Mouse (Mus musculus) kidney, embryonic 16.5 days (tissue): Measurements from ENCODE around the gene Tnfrsf11a. TPM values are rescaled to one million over a fixed set of nuclear protein-coding genes. Genes with fewer than 3 reads are reported as not detected.

Source experiments
- ATAC-seq: fragments of 200-750 bp; cut with Nextera tagmentation; 2 replicates; pipeline ENCODE4 v1.8.0; 2017; ENCODE audit warnings: moderate TSS enrichment; ENCODE audit not compliant: low FRiP score, low TSS enrichment
- H3K27ac ChIP-seq: fragments of 300-500 bp; sonication (generic); 2 replicates; pipeline ENCODE4 v1.5.1; 2014; ENCODE audit warnings: low read length
- H3K27me3 ChIP-seq: fragments of 300-500 bp; sonication (generic); 2 replicates; pipeline ENCODE4 v1.6.1; 2014; ENCODE audit warnings: low read length, control low read depth, mixed read lengths; ENCODE audit not compliant: insufficient read depth
- H3K36me3 ChIP-seq: fragments of 300-500 bp; sonication (generic); 2 replicates; pipeline ENCODE4 v1.6.1; 2014; ENCODE audit warnings: low read length, control low read depth, mixed read lengths; ENCODE audit not compliant: insufficient read depth
- H3K4me1 ChIP-seq: fragments of 300-500 bp; sonication (generic); 2 replicates; pipeline ENCODE4 v1.6.1; 2014; ENCODE audit warnings: low read length, control low read depth, mixed read lengths; ENCODE audit not compliant: insufficient read depth
- H3K4me2 ChIP-seq: fragments of 300-500 bp; sonication (generic); replicated peaks from 2 replicates; pipeline ENCODE4 v1.6.1; 2014; ENCODE audit warnings: low read depth, low read length
- H3K4me3 ChIP-seq: fragments of 300-500 bp; sonication (generic); 2 replicates; pipeline ENCODE4 v1.5.1; 2014; ENCODE audit warnings: mild to moderate bottlenecking, low read length
- H3K9ac ChIP-seq: fragments of 300-500 bp; sonication (generic); replicated peaks from 2 replicates; pipeline ENCODE4 v1.6.1; 2014; ENCODE audit warnings: low read length
- H3K9me3 ChIP-seq: fragments of 300-500 bp; sonication (generic); 2 replicates; pipeline ENCODE4 v1.6.1; 2016; ENCODE audit warnings: low read length, control low read depth
- WGBS: fragments of 180-500 bp; shearing (Covaris S2); extraction: QIAGEN DNeasy Blood & Tissue Kit; methylation state at CpG from one replicate; pipeline ENCODE4 v1.1.7; 2014; 5-methylcytosine and 5-hydroxymethylcytosine counted together
- polyA plus RNA-seq: library from polyadenylated mRNA; unstranded; fragments of >200 nt; fragmentation: Nextera tagmentation; extraction: Ambion mirVana; gene quantifications from 2 replicates; pipeline ENCODE4 v1.2.1, GENCODE M21; 2015

Gene Tnfrsf11a
- polyA plus RNA-seq, 1 experiment from 2014 or later: 1.3 TPM

DNA sequence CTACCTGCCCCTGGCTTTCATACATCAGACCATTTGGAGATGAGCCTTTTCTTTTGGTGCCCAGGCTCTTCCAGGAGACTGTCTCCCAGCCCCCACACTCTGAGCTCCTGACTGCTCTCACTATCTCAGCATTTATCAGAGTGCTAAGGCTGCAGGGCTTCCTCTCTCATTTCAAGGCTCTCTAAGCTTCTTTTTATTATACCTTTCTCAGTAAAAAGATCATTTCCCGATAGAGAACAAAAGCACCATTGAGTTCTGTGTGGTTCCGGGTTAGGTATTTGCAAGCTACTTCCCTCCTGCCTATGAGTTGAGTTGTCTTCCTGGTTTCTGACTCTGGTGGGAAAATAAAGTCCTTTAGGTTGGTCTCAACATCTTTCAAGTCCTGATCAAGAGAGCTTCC, 103.0 kb downstream of the Tnfrsf11a start:
- H3K36me3 ChIP-seq: no peaks in the 10 kb centered on the region
- no peaks in the 10 kb centered on the region for H3K27me3 ChIP-seq
- 66% methylated on average over 2 of the region's 2 CpGs for WGBS
- no peaks in the 10 kb centered on the region for H3K4me1 ChIP-seq
- no peak overlapping the region for H3K4me3 ChIP-seq
- no peak overlapping the region for H3K9ac ChIP-seq
- peak overlapping the region; percentile 27; the same call in 1 of the 2 replicates for H3K27ac ChIP-seq
- no peaks in the 10 kb centered on the region for H3K9me3 ChIP-seq
- no peak overlapping the region for H3K4me2 ChIP-seq
- no peak for ATAC-seq

DNA sequence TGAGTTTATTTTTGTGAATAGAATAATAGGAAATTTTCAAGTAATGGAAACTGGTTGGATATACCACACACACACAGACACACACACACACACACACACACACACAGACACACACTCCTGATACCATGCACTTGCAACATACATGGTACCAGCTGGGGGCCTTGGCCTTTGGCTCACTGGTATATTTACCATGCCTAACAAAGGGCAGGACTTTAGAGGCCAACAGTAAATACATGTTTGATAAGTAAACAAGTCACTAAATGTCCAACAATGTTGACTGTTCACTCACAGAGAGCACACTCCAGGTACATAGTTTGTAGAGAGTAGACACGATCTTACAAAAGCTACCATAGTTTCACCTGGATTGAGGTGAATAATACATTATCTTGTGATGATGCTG, 104.6 kb downstream of the Tnfrsf11a start:
- no peak overlapping the region for H3K4me3 ChIP-seq
- H3K4me1 ChIP-seq: no peaks in the 10 kb centered on the region
- no peak overlapping the region for H3K27ac ChIP-seq
- H3K9ac ChIP-seq: no peak overlapping the region
- 93% methylated on average over 1 of the region's 1 CpGs for WGBS
- ATAC-seq: no peak
- H3K4me2 ChIP-seq: no peak overlapping the region
- H3K36me3 ChIP-seq: no peaks in the 10 kb centered on the region
- H3K9me3 ChIP-seq: no peaks in the 10 kb centered on the region
- H3K27me3 ChIP-seq: no peaks in the 10 kb centered on the region

DNA sequence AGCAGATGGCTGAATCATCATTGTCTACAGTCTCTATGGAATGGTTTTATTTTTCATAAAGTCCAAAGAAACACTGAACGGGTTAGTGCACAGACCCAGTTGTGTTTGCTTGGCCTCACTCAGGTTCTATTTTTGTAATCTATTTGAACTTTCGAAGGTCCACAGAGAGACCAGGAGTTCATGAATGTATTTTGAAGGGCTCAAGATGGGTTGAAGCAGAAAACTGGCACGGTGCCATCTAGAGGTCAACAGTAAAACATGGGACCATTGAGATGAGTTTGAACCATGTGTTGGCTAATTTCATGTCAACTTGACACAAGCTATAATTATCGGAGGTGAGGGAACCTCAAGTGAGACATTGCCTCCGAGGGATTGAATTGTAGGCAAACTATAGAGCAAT, 105.1 kb downstream of the Tnfrsf11a start:
- 70% methylated on average over 5 of the region's 5 CpGs for WGBS
- no peak for ATAC-seq
- H3K9me3 ChIP-seq: no peaks in the 10 kb centered on the region
- H3K4me3 ChIP-seq: no peak overlapping the region
- H3K4me2 ChIP-seq: no peak overlapping the region
- no peaks in the 10 kb centered on the region for H3K27me3 ChIP-seq
- H3K36me3 ChIP-seq: no peaks in the 10 kb centered on the region
- no peak overlapping the region for H3K9ac ChIP-seq
- no peak overlapping the region for H3K27ac ChIP-seq
- no peaks in the 10 kb centered on the region for H3K4me1 ChIP-seq

DNA sequence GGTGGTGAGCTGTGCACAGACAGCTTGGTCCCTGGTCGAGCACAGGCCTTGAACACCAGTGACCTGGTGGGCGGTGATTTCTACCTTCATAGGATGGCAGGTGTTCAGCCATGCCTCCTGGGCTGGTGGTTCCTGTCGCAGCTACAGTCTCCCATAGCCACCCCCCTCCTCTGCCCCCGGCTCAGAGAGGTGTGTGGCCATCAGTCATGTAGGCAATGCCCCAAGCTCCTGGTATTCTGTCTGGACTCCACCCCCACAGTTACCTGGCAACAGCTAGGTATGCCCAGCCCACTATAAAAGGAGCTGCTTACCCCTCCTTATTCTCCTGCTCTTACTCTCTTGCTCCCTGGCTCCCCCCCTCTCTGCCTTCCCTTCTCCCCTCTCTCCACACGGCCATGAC, 105.8 kb downstream of the Tnfrsf11a start:
- Histone ChIP-seq H3K9ac (no peak overlapping the region), H3K36me3 (no peaks in the 10 kb centered on the region), H3K4me1 (no peaks in the 10 kb centered on the region), H3K27me3 (no peaks in the 10 kb centered on the region), H3K27ac (no peak overlapping the region), H3K9me3 (no peaks in the 10 kb centered on the region), H3K4me2 (no peak overlapping the region), H3K4me3 (no peak overlapping the region)
- WGBS: 51% methylated on average over 5 of the region's 5 CpGs
- peak; percentile 62 for ATAC-seq

DNA sequence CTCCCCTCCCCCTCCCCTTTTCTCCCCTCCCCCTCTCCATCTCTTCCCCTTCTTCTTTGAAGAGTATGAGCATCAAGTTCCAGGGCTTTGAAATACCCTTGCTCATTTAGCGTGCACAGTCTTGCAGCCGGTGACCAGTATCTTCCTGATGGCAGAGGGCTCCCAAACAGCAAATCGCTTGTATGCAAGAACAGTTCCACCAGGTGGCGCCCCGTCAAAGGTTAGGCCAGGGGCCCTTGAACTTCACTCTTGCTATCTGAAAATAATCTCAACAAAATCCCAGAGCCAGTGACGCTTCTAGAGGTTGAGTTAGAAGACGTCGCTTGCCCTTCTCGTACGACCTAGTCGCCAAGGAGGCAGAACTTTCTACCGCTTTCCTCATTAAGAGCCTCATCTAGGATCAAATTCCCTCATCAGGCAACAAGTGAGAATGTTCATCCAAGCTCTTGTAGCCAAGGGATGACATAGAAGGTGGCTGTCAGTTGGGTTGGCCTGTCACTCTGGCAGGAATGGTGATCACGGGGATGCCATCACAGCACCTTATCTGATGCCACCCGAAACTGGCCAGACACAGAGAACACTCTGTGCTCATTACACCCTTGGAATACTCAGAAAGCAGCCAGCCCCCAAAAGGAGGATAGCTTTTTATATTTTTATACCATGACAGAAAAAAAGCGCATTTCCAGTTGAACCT, 110.7 kb downstream of the Tnfrsf11a start:
- 30% methylated on average over 15 of the region's 15 CpGs for WGBS
- H3K9me3 ChIP-seq: no peaks in the 10 kb centered on the region
- H3K36me3 ChIP-seq: no peaks in the 10 kb centered on the region
- H3K4me2 ChIP-seq: no peak overlapping the region
- no peaks in the 10 kb centered on the region for H3K4me1 ChIP-seq
- no peak overlapping the region for H3K4me3 ChIP-seq
- H3K9ac ChIP-seq: no peak overlapping the region
- ATAC-seq: peak; percentile 49; the same call in 1 of the 2 replicates
- no peak overlapping the region for H3K27ac ChIP-seq
- no peaks in the 10 kb centered on the region for H3K27me3 ChIP-seq

DNA sequence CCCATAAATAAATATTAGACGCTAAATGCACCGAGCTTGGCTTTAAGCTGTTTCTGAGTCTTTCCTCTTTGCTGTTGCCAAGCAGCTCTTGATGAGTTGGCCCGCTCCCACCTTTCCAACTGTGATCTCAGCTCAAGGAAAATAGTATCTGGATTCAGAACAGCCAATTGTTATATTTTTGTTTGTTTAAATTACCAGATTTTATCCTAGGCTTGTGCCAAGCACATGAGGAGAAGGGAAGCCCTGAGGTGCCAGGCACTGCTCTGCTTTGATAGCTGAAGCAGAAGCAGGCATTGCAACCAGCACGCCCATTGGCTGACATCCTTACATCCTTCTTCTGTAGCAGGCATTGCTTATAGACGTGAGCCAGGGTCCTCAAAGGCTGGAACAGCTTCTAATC, 114.5 kb downstream of the Tnfrsf11a start:
- H3K4me1 ChIP-seq: no peaks in the 10 kb centered on the region
- no peaks in the 10 kb centered on the region for H3K27me3 ChIP-seq
- no peak overlapping the region for H3K4me3 ChIP-seq
- H3K27ac ChIP-seq: no peak overlapping the region
- no peaks in the 10 kb centered on the region for H3K36me3 ChIP-seq
- no peak overlapping the region for H3K4me2 ChIP-seq
- ATAC-seq: no peak
- H3K9ac ChIP-seq: no peak overlapping the region
- H3K9me3 ChIP-seq: no peaks in the 10 kb centered on the region
- 83% methylated on average over 5 of the region's 5 CpGs for WGBS

Other genes starting within 250 kb of the Tnfrsf11a start
- gene Pign, start 117.0 kb upstream of the Tnfrsf11a start, polyA plus RNA-seq: 14.1 and 16.5 TPM in 2 replicates
- 22.1 and 25.8 TPM in 2 replicates for gene Relch, start 116.9 kb upstream of the Tnfrsf11a start, polyA plus RNA-seq
- 3.0 and 3.8 TPM in 2 replicates for gene Zcchc2, start 209.7 kb downstream of the Tnfrsf11a start, polyA plus RNA-seq